Mouse (Mus musculus) liver, embryonic 13.5 days (tissue): Measurements from ENCODE around the gene Aldh3b3. TPM values are rescaled to one million over a fixed set of nuclear protein-coding genes. Genes with fewer than 3 reads are reported as not detected.

ENCODE experiments used
- ATAC-seq: fragments of 200-750 bp; cut with Nextera tagmentation; 2 replicates; pipeline ENCODE4 v1.8.0; 2017; ENCODE audit warnings: low read depth, mild to moderate bottlenecking, moderate number of reproducible peaks, moderate library complexity
- DNase-seq: peaks from one replicate; pipeline ENCODE4 v3.0.0; 2022
- H3K27ac ChIP-seq: fragments of 300-500 bp; sonication (generic); 2 replicates; pipeline ENCODE4 v1.5.1; 2015; ENCODE audit warnings: moderate library complexity, mild to moderate bottlenecking, inconsistent platforms
- H3K27me3 ChIP-seq: fragments of 300-500 bp; sonication (generic); 2 replicates; pipeline ENCODE4 v1.6.1; 2015; ENCODE audit warnings: mild to moderate bottlenecking, inconsistent platforms
- H3K36me3 ChIP-seq: fragments of 300-500 bp; sonication (generic); 2 replicates; pipeline ENCODE4 v1.6.1; 2015; ENCODE audit warnings: mild to moderate bottlenecking, inconsistent platforms
- H3K4me1 ChIP-seq: fragments of 300-500 bp; sonication (generic); replicated peaks from 2 replicates; pipeline ENCODE4 v1.6.1; 2015; ENCODE audit warnings: inconsistent platforms
- H3K4me2 ChIP-seq: fragments of 300-500 bp; sonication (generic); 2 replicates; pipeline ENCODE4 v1.6.1; 2015; ENCODE audit warnings: inconsistent platforms, mild to moderate bottlenecking, moderate library complexity
- H3K4me3 ChIP-seq: fragments of 300-500 bp; sonication (generic); replicated peaks from 2 replicates; pipeline ENCODE4 v1.5.1; 2015; ENCODE audit warnings: mild to moderate bottlenecking, inconsistent platforms
- H3K9ac ChIP-seq: fragments of 300-500 bp; sonication (generic); 2 replicates; pipeline ENCODE4 v1.6.1; 2015; ENCODE audit warnings: mild to moderate bottlenecking, inconsistent platforms
- H3K9me3 ChIP-seq: fragments of 300-500 bp; sonication (generic); replicated peaks from 2 replicates; pipeline ENCODE4 v1.6.1; 2016; ENCODE audit warnings: inconsistent platforms
- WGBS: fragments of 180-500 bp; shearing (Covaris S2); methylation state at CpG from one replicate; pipeline ENCODE4 v1.1.7; 2015; ENCODE audit not compliant: insufficient replicate concordance; 5-methylcytosine and 5-hydroxymethylcytosine counted together
- polyA plus RNA-seq: library from polyadenylated mRNA; unstranded; fragments of >200 nt; fragmentation: Nextera tagmentation; extraction: Ambion mirVana; gene quantifications from 2 replicates; pipeline ENCODE4 v1.2.1, GENCODE M21; 2015

The Aldh3b3 gene
- not detected in 2 replicates for polyA plus RNA-seq

GRCm38 (mm10) chr19:3958470-3958869 lies at the start of gene Aldh3b3:
Gene Aldh3b3 (plus strand): TSS chr19:3958645.
- Histone ChIP-seq H3K9me3 (no peaks in the 10 kb centered on the region), H3K4me3 (no peak within 1 kb of the TSS), H3K4me1 (no peaks in the 10 kb centered on the region; the same call in 1 of the 2 replicates), H3K27me3 (0 out of 2 replicates have a peak, but pooled peaks cover 8% of the 10 kb centered on the region), H3K4me2 (no peak within 1 kb of the TSS), H3K36me3 (no peaks in the 10 kb centered on the region), H3K9ac (no peak within 1 kb of the TSS), H3K27ac (no peak within 1 kb of the TSS)
- DNase-seq (no peak), ATAC-seq (no peak)
- 58% methylated on average over 4 of the region's 4 CpGs for WGBS

- Histone ChIP-seq H3K27me3 (no peaks in the 10 kb centered on the region), H3K4me2 (no peak overlapping the region), H3K4me3 (no peak overlapping the region), H3K4me1 (peaks cover 73% of the 10 kb centered on the region), H3K36me3 (peaks cover 39% of the 10 kb centered on the region), H3K9ac (no peak overlapping the region), H3K9me3 (no peaks in the 10 kb centered on the region), H3K27ac (no peak overlapping the region)
- no peak for DNase-seq
- ATAC-seq = no peak
- 65% methylated on average over 5 of the region's 5 CpGs for WGBS
Observed at GRCm38 (mm10) chr19:3910206-3910605, 48.2 kb upstream of the Aldh3b3 start.

GRCm38 (mm10) chr19:3912337-3913204 lies 45.9 kb upstream of the Aldh3b3 start, which contains the start of gene Ndufs8:
Gene Ndufs8 (minus strand): TSS chr19:3912774.
- Histone ChIP-seq H3K9me3 (no peaks in the 10 kb centered on the region), H3K4me3 (peak within 1 kb of the TSS; percentile 73), H3K4me1 (peaks cover 49% of the 10 kb centered on the region), H3K27me3 (no peaks in the 10 kb centered on the region), H3K4me2 (peak within 1 kb of the TSS; percentile 81), H3K36me3 (peaks cover 39% of the 10 kb centered on the region), H3K27ac (peak within 1 kb of the TSS; percentile 76), H3K9ac (peak within 1 kb of the TSS; percentile 79)
- ATAC-seq (peak; percentile 95), DNase-seq (peak; percentile 95)
- WGBS = under 1% methylated on average over 41 of the region's 43 CpGs

GRCm38 (mm10) chr19:3913692-3914091 lies 44.8 kb upstream of the Aldh3b3 start:
- no peaks in the 10 kb centered on the region for H3K27me3 ChIP-seq
- H3K4me1 ChIP-seq = peaks cover 38% of the 10 kb centered on the region
- H3K9me3 ChIP-seq = no peaks in the 10 kb centered on the region
- peak overlapping the region; percentile 73 for H3K4me3 ChIP-seq
- ATAC-seq (no peak), DNase-seq (no peak)
- 72% methylated on average over 8 of the region's 8 CpGs for WGBS
- peaks cover 29% of the 10 kb centered on the region for H3K36me3 ChIP-seq
- H3K9ac ChIP-seq = peak overlapping the region; percentile 79
- peak overlapping the region; percentile 81 for H3K4me2 ChIP-seq
- H3K27ac ChIP-seq = peak overlapping the region; percentile 76

GRCm38 (mm10) chr19:3914535-3914934 lies 43.9 kb upstream of the Aldh3b3 start:
- DNase-seq = no peak
- H3K9ac ChIP-seq = no peak overlapping the region

GRCm38 (mm10) chr19:3916727-3917126 lies 41.7 kb upstream of the Aldh3b3 start:
- 74% methylated on average over 11 of the region's 11 CpGs for WGBS
- H3K4me2 ChIP-seq = no peak overlapping the region
- ATAC-seq (no peak), DNase-seq (no peak)
- H3K4me1 ChIP-seq = peaks cover 24% of the 10 kb centered on the region
- H3K9me3 ChIP-seq = no peaks in the 10 kb centered on the region
- no peak overlapping the region for H3K9ac ChIP-seq
- H3K36me3 ChIP-seq = no peaks in the 10 kb centered on the region
- no peaks in the 10 kb centered on the region for H3K27me3 ChIP-seq
- H3K4me3 ChIP-seq = no peak overlapping the region
- no peak overlapping the region for H3K27ac ChIP-seq

More at GRCm38 (mm10) chr19:3914535-3914934, 43.9 kb upstream of the Aldh3b3 start:
- H3K27me3 ChIP-seq = no peaks in the 10 kb centered on the region
- H3K4me2 ChIP-seq = 0 out of 2 replicates have a peak overlapping the region, but pooled peaks have one; percentile 81
- peak overlapping the region; percentile 73; the same call in 1 of the 2 replicates for H3K4me3 ChIP-seq
- 44% methylated on average over 5 of the region's 5 CpGs for WGBS
- peaks cover 38% of the 10 kb centered on the region for H3K4me1 ChIP-seq
- ATAC-seq = no peak
- H3K27ac ChIP-seq = peak overlapping the region; percentile 76; the same call in 1 of the 2 replicates
- H3K9me3 ChIP-seq = no peaks in the 10 kb centered on the region
- H3K36me3 ChIP-seq = peaks cover 20% of the 10 kb centered on the region

- Histone ChIP-seq H3K9ac (no peak overlapping the region), H3K4me3 (no peak overlapping the region), H3K36me3 (no peaks in the 10 kb centered on the region), H3K27me3 (no peaks in the 10 kb centered on the region), H3K27ac (no peak overlapping the region), H3K9me3 (no peaks in the 10 kb centered on the region), H3K4me1 (peaks cover 21% of the 10 kb centered on the region), H3K4me2 (no peak overlapping the region)
- DNase-seq (no peak), ATAC-seq (no peak)
Observed at GRCm38 (mm10) chr19:3919928-3920327, 38.5 kb upstream of the Aldh3b3 start.

- 37% methylated on average over 10 of the region's 10 CpGs for WGBS
- no peak overlapping the region for H3K9ac ChIP-seq
- no peaks in the 10 kb centered on the region for H3K36me3 ChIP-seq
- H3K4me2 ChIP-seq = no peak overlapping the region
- peaks cover 23% of the 10 kb centered on the region for H3K4me1 ChIP-seq
- no peak overlapping the region for H3K4me3 ChIP-seq
- no peak for DNase-seq
- no peak for ATAC-seq
- H3K27ac ChIP-seq = peak overlapping the region; percentile 29; the same call in 1 of the 2 replicates
- no peaks in the 10 kb centered on the region for H3K27me3 ChIP-seq
- no peaks in the 10 kb centered on the region for H3K9me3 ChIP-seq
Observed at GRCm38 (mm10) chr19:3922661-3923371, 35.6 kb upstream of the Aldh3b3 start.

GRCm38 (mm10) chr19:3923586-3923985 lies 34.9 kb upstream of the Aldh3b3 start:
- 54% methylated on average over 13 of the region's 13 CpGs for WGBS
- H3K4me3 ChIP-seq = no peak overlapping the region
- H3K36me3 ChIP-seq = no peaks in the 10 kb centered on the region
- DNase-seq (no peak), ATAC-seq (0 out of 2 replicates have a peak, but pooled peaks have one; percentile 1)
- no peaks in the 10 kb centered on the region for H3K9me3 ChIP-seq
- no peak overlapping the region for H3K4me2 ChIP-seq
- H3K27me3 ChIP-seq = no peaks in the 10 kb centered on the region
- H3K27ac ChIP-seq = 0 out of 2 replicates have a peak overlapping the region, but pooled peaks have one; percentile 29
- peaks cover 23% of the 10 kb centered on the region for H3K4me1 ChIP-seq
- no peak overlapping the region for H3K9ac ChIP-seq

GRCm38 (mm10) chr19:3924190-3924589 lies 34.3 kb upstream of the Aldh3b3 start:
- Histone ChIP-seq H3K27me3 (no peaks in the 10 kb centered on the region), H3K27ac (no peak overlapping the region), H3K4me1 (peaks cover 23% of the 10 kb centered on the region), H3K4me2 (no peak overlapping the region), H3K9me3 (no peaks in the 10 kb centered on the region), H3K4me3 (no peak overlapping the region), H3K36me3 (no peaks in the 10 kb centered on the region), H3K9ac (no peak overlapping the region)
- ATAC-seq (no peak), DNase-seq (no peak)
- 71% methylated on average over 8 of the region's 8 CpGs for WGBS

GRCm38 (mm10) chr19:3924868-3925267 lies 33.6 kb upstream of the Aldh3b3 start:
- Histone ChIP-seq H3K4me2 (no peak overlapping the region), H3K9ac (no peak overlapping the region), H3K36me3 (no peaks in the 10 kb centered on the region), H3K4me1 (peaks cover 27% of the 10 kb centered on the region), H3K4me3 (no peak overlapping the region), H3K27ac (no peak overlapping the region), H3K27me3 (no peaks in the 10 kb centered on the region), H3K9me3 (no peaks in the 10 kb centered on the region)
- WGBS = 69% methylated on average over 7 of the region's 7 CpGs
- DNase-seq = no peak
- no peak for ATAC-seq
